Mouse (Mus musculus) right cerebral cortex, postnatal 14 days (tissue): ENCODE results near the gene Anln.
"Not testable (repeated sequence)": the region's sequence is repeated elsewhere in the genome, so short reads cannot be mapped to it uniquely, and the experiment has no call there.

Experiments
- DNase-seq: peaks from one replicate; pipeline ENCODE4 v3.0.0; 2022

Gene Anln

DNA sequence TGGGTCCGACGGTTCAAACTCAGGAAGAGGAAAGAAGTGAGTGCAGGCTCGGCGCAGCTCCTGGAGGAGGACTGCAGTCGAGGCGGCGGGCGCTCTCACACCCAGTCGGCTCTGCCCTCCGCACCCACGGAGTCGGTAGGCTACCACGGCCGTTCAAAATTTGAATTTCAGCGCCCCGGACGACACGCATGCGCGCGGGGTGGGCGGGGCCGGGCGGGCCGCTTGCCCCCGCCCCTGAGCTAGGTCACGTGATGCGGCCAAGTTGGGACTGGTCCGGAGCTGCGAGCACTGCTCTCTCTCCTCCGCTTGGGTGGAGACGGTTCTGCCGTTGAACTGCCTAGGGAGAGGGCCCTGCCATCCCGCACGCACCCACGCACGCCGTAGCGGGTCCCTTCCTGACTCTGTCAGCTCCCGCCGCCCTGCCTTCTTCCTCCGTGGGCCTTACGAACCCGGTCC lies at the start of gene Anln:
Gene Anln (minus strand): TSS at position 168 of the 456 bp plus-strand sequence.
- DNase-seq = peak; percentile 91

DNA sequence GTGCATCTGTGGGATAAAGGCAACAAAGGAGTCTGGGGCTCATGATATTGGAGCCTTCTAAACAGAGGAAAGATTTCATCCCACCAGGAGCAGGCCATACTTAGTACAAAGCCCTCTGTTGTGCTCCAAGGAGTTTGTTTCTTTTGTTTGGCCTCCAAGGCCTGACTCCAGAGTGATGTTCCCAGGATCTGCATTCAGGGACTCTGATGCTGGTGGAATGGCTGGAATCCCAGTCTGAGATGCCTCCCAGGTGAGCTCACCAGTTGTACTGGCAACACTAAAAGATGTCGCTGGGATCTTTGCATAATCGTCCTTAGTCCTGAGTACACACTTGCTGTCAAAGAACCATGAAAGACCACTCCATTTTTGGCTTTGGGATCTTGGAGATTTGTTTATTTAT lies 45.1 kb upstream of the Anln start:
- DNase-seq = no peak

DNA sequence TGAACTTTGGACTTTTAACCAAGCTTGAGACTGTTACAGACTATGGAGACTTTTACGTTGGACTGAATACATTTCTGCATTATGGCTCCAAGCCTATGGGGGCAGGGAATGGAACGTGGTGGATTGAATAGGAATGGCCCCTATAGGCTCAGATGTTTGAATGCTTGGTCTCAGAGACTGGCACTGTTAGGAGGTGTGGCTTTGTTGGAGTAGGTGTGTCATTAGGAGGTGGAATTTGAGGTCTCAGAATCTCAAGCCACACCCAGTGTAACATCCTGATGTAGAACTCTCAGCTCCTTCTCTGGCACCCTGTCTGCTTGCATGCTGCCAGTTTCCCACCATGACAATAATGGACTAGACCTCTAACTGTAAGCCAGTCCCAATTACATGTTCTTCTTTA lies 44.2 kb upstream of the Anln start:
- DNase-seq = no peak

DNA sequence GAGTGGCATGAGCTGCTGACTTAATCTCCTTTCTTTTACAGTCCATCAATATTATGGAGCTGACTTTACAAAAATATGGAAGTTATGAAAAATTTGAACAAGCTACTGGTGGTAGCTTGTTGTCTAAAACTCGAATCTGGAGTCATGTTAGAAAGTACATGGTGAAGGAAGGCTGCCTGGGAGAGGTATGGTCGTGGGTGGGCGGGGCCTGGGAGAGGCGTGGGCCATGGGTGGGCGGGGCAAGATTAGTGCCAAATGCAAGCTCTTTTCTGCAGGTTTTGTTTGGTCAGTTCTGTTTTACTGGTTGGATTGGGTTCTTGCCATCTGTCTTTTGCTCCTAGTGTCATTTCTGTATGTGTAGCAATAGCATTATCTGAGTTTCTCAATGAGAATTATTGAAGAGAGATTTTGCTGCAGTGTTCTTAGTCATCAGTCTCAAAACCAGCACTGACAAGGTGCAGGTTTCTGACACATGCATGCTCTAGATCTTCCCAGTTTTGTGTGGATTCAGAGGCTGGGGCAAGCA lies 41.4 kb upstream of the Anln start:
- DNase-seq = no peak

DNA sequence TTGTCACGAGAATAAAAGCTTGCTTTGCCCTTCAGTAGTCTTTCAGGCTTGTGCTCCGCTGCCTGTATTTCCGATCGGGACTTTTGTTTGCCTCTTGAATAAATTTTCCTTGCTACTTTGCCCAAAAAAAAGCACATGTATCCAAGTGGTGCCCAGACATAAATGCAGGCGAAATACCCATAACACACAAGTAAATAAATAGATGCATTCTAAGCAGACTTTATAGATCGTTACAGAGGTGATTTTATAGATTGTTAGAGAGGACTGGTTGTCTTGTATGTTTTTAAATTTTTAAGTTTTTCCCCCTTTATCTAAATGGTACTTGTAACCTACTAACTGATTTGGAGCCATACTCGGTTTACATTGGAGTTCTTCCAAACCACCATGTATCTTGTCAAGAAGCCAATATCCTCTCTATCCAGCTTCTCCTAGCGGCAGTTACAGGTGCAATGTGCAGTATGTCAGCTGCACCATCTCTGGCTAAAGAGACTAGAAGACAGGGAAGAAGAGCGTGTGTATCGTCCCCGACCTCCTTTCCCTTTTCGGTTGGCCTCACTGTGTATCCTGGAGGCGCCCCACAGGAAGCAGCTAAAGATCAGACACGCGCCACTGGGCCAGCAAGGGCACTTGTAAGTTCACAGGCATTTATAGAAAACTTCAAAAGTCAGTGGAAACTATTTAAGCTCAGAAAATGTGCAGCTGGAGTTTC lies 40.7 kb upstream of the Anln start:
- no peak for DNase-seq

DNA sequence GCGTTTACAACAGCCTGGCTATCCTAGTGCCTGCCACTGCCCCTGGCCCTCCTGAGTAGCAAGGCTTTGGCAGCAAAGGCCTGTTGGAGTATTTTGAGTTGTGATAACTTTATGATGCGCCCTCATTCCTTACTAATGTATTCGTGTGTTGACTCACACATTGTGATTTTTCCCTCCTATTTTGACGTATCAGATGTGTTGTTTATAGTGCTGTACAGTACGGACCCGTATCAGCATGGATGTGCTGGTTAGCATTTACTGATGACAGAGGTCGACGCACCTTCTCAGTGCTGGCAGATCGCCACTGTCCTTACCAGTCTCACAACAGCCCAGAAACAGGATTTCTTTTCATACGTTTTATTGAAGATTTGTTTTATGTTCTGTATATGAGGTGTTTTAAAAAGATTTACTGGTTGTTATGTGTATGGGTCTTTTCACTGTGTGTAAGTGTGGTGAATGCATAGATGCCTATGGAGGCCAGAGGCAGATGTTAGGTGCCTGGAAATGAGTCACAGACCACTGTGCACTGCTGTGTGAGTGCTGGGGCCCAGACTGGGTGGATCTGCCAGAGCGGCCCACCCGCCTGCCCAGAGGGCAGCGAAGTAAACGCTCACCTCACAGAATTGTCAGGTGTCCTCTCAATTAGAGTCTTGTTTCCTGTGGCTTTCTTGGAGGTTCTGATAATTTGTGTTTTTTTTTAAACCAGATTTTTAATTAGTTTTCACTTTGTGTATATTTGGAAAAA lies 39.9 kb upstream of the Anln start:
- DNase-seq = no peak

DNA sequence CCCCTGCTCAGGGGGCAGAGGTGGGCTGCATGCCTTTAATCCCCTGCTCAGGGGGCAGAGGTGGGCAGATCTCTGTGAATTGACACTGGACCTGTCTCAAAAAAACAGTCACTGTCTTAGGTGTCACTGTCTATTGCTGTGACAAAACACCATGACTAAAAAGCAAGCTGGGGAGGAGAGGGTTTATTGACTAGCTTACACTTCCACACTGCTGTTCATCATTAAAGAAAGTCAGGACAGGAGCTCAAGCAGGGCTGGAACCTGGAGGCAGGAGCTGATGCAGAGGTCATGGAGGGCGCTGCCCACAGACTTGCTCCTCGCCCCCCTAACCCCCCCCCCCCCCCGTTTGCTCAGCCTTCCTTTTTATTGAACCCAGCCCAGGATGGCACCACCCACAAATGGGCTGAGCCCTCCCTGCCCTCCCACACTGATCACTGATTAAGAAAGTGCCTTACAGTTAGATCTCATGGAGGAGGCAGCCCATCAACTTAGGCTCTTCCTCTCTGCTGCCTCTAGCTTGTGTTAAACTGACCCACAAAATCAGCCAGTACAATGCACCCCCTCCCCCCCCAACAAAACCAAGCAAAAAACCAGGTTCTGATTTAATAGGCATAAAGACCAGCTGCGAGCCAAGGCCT lies 39.2 kb upstream of the Anln start:
- DNase-seq = no peak

DNA sequence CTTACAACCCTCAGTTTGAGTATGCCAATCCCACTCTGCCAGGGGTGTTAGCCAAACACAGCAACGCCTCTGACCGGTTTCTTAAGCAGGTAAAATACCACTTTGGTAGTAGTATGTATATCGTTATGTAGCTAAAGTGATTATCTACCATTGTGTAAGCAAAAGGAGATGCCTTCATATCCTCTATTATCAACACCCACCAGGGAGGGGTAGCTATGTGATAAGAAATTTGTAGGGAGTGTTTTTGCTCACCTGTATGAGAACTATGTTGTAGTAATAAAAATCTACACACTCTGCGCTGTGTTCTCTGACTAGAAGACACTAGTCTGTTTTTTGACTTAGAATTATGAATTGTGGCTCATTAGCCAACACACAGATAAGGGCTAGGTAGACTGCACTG lies 35.7 kb upstream of the Anln start:
- no peak for DNase-seq

DNA sequence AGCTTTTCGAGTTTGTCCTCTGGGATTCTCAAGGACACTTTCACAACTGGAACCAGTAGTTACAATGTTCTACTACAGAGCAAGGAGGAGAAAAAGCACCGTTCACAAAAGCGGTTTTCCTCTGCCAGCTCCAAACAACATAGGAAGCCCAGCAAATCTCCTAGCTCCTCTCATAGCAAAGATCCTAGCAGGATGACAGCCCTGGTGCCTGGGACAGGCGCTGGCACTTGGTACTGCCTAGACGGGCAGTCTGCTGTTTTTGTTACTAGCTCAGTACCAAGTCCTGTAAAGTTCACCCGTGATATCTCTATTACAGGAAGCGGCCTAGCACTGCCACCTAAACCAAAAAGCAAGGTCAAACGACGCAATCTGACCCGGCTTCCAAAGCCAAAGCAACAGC lies 35.2 kb upstream of the Anln start:
- DNase-seq = no peak

DNA sequence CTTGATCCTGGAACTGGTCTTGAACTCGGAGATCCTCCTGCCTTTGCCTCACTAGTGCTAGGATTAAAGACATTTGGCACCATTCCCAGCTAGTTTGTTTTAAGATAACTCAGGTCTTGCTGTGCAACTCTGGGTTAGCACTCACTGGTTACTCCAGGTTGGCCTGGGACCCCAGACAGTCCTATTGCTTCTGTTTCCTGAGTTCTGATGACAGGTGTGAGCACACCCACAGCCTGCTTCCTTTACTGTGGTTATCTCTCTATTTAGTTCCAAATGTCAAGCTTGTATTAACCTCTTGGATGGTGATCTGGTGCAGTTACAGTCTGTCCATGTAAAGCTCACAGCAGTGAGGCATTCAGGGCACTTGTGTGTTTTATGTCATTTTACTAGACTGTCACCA lies 34.5 kb upstream of the Anln start:
- no peak for DNase-seq

DNA sequence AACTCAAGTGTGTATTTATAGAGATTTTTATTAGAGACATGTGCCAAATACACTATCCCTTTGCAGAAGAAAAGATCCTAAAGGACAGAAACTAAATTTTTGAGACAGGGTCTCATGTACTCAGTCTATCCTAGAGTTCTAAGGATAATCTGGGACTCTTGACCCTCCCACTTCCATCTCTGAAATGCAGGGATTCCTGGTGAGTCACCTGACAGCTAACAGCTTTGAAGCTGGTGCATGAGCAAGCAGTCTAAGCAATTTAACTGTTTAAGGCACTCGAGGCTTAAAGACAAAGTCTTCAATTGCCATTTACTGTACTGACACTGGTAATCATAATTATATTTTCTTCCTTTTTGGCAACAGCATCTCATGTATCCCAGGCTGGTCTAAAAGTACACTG lies 33.6 kb upstream of the Anln start:
- no peak for DNase-seq

DNA sequence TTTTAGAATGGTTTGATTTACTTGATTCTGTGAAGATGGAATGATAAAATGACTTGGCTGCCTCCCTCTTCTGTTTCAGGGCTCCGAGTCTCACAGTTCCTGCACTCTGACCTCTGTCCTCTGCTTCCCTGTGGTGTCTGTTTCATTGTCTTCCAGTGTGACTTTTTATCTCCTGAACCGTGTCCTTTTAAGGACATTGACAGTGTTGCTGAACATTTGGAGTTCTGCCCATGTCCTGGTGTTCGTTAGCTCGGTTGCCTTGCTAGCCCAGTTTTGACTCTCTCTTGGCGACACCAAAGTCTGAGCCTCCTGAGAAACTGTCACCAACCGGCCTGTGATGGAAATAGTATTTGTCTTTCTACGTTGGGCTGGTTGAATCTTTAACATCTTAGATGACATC lies 31.5 kb upstream of the Anln start:
- no peak for DNase-seq

DNA sequence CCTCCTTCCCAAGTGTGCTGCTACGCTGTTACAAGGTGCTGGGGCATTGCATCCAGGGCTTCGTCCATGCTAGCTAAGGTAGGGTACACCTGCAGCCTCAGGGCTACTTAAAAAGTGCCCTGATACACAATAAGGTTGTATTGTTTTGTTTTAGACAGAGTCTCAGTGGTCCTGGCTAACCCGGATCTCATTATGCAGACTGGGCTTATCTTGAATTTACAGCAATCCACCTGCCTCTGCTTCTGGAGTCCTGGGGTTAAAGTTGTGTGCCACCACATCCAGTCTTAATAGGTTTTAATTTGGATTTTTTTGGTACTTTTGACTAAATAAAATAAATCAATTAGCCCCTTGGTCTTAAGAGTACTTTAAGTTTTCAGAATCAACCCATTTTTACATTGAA lies 30.9 kb upstream of the Anln start:
- DNase-seq = no peak

DNA sequence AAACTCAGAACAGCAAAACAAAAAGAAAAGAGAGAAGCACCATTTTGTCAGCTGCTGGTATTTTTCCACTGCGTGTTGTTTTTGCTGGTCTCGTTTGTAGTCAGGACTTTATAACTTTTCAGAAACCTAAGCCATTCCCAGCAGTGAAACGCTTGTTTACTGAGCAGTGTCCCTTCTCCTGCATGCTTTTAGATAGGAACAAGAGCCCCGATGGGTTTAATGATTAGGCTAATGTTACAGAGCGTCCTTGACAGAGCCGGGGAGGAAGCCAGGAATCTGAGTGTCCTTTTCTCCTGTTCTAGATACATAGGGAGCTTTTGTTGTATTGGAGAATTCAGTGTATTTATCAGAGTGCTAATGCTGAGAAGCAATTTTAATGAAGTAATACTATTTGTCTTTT lies 28.6 kb upstream of the Anln start:
- DNase-seq = no peak

DNA sequence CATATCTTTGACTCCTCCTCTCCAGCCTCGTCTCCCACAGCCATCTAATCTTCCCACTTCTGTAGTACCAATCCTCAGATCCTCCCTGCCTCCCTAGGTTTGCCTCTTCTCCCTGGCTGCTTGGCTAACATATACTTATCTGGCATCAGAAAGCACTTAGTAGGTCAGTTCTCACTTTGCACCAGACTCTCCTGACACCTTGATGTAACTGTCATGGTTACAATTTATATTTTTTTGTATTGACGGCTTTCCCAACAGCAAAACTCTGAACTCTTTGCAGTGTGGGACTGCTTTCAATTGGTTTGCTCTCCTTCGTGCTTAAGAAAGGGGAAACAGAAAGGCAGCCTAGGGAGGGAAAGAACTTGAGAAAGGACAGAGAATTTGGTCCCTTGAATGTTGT lies 27.2 kb upstream of the Anln start:
- DNase-seq = no peak

DNA sequence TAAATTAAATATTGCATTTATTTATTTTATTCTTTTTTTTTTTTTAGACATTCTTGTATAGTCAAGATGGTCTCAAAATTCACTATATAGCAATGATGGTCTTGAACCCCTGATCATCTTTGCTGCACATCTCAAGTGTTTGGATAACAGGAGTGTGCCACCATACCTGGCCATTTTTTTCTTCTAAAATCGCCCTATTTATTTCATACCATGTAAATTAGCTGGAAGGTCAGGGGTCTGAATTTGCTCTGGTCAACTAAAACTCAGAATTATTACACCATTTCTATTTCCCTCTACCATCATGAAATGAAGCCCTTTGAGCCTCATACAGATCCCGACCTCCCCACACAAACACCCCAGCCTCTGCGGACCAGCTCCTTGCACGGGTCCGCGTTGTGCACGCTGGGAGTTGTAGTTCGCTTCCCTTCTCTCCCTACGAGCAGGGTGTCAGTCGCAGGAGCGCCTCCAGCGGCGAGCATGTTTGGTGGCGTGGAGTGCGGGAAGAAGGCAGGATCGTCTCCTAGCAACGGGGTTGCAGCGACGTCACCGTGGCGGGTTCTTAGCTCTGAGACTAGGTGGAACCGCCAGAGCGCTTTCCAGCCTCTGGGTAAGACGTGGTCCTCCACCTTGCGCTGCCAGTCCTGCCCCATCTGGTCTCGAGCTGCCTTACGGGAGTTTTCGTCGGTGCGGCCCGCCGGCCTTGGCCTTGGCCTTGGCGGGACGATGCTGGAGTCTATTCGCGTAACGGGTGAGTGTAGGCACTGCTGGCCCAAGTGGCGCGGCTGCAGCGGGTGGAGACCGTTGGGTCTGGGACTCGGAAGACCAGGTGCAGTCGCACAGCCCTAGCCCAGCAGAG lies 22.2 kb upstream of the Anln start, which contains the start of gene 9530077C05Rik:
Gene 9530077C05Rik (plus strand): TSS at position 512 of the 856 bp plus-strand sequence.
- peak; percentile 98 for DNase-seq

DNA sequence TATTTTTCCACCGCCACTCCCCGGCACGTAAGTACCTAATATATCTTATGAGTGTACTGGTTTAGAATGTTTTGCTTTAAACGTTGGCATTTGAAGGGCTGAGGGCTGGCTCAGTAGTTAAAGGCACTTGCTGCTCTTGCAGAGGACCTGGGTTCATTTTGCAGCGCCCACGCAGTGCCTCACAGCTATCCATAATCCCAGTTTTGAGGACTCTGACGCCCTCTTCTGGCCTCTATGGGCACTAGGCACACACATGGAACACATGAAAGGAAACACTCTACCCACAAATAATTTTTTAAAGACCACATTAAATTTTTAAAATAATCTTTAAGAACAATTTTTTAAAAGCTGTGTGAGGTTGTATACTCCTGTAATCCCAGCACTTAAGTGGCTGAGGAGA lies 20.5 kb upstream of the Anln start:
- DNase-seq = no peak

DNA sequence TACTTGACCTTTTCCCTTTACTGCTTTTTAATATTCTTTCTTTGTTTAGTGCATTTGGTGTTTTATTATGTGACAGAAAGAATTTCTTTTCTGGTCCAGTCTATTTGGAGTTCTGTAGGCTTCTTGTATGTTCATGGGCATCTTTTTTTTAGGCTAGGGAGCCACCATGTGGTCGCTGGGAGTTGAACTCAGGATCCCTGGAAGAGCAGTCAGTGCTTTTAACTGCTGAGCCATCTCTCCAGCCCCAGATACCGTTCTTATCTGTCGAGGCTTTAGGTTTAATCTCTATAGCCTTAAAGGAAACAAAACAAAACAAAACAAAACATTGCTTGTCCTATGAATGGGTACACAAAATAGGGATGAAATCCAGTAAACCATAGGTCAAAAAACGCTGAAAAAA lies 19.4 kb upstream of the Anln start:
- not testable (repeated sequence) for DNase-seq

DNA sequence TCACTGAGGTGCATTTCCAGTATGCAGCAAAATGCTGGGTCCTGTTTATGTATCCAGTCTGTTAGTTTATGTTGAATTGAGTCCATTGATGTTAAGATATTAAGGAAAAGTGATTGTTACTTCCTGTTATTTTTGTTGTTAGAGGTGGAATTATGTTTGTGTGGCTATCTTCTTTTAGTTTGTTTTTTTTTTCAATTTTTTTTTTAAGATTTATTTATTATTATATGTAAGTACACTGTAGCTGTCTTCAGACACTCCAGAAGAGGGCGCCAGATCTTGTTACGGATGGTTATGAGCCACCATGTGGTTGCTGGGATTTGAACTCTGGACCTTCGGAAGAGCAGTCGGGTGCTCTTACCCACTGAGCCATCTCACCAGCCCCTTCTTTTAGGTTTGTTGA lies 18.6 kb upstream of the Anln start:
- not testable (repeated sequence) for DNase-seq

DNA sequence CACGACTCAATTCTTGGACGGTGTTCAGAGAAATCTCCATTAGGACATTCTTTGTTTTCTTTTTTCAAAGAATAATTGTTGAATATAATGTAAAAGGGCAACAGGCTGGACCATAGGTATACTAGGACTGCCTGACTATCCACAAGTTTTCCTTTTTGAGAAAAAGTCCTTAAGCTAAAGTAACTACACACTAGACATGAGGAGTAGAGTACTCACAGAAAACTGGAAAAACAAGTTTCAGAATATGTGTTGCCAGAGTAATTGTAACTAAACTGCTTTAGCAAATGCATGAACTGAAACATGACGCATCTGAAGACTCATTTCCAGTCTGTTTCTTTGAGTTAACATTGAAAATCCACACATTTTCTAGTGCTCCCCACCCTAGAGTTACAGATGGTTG lies 16.4 kb upstream of the Anln start:
- DNase-seq = no peak

DNA sequence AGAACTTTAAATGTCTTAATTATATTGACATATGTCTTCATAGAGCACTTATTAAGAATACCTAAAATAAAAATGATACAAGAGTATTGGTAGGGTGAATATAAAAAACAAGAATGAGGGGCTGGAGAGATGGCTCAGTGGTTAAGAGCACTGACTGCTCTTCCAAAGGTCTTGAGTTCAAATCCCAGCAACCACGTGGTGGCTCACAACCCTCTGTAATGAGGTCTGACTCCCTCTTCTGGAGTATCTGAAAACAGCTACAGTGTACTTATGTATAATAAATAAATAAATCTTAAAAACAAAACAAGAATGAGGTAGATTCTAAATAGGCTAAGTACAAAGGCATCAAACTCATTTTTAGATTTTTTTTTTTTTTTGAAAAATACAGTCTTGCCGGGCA lies 14.5 kb upstream of the Anln start:
- DNase-seq = not testable (repeated sequence)

DNA sequence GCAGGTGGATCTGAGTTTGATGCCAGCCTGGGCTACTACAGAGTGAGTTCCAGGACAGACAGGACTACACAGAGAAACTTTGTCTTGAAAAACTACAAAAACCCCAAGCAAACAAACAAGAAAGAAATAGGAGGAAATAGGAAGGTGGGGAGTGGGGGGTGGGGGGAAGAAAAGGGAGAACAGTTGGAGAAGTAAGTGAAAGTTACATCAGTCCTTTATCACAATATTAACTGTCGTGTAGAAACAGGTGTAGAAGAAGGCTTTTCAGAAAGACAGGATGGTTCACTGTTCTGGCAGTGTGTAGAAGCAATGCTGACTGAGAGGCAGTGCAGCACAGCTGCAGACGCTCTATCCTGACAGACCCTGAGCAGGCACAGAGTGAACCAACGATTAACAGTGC lies 14.0 kb upstream of the Anln start:
- DNase-seq = no peak

DNA sequence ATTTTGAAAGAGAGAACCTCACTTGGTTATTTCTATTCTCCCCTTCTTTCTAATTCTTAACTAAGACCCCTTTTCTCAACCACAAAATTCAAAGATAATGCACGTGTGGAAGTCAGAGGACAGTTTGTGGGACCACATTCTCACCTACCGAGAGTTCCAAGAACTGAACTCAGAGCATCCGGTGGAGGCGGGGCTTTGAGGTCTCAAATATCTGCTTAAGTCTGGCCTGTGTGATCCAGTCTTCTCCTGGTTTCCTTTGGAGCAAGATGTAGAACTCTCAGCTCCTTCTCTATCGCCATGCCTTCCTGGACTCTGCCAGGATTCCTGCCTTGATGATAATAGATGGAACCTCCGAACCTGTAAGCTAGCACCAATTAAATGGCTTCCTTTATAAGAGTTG lies 13.0 kb upstream of the Anln start:
- no peak for DNase-seq
